Mouse (Mus musculus): ENCODE measurements at regions not wholly inside any gene's neighbourhood (a gene's known extent, or its start where the extent isn't known, plus 50 kb on each side); places are given as distances from the start of the nearest gene placed in this dataset.

- TF ChIP-seq POLR2A (IDR thresholded peaks at IDR 0.05; ENCODE audit: borderline replicate concordance, extremely low read depth, insufficient read depth, insufficient read length, poor library complexity, severe bottlenecking) (no peak), CTCF (IDR thresholded peaks at IDR 0.05; ENCODE audit: borderline replicate concordance, extremely low read depth, insufficient read depth, insufficient read length) (no peak)
Measured at GRCm38 (mm10) chr11:45752791-45753190, 99.1 kb upstream of the Clint1 start.

Measured in brain, embryonic 14.5 days (tissue).